Mouse (Mus musculus) right cerebral cortex, postnatal 4 days (tissue): ENCODE data around the gene Chsy1.

Source experiments
- DNase-seq: peaks from one replicate; pipeline ENCODE4 v3.0.0-alpha.2; 2022

The Chsy1 gene

GRCm38 (mm10) chr7:66108961-66109854 lies at the start of gene Chsy1:
Chsy1 (plus strand) TSS chr7:66109515.
- DNase-seq = peak; percentile 90

DNA sequence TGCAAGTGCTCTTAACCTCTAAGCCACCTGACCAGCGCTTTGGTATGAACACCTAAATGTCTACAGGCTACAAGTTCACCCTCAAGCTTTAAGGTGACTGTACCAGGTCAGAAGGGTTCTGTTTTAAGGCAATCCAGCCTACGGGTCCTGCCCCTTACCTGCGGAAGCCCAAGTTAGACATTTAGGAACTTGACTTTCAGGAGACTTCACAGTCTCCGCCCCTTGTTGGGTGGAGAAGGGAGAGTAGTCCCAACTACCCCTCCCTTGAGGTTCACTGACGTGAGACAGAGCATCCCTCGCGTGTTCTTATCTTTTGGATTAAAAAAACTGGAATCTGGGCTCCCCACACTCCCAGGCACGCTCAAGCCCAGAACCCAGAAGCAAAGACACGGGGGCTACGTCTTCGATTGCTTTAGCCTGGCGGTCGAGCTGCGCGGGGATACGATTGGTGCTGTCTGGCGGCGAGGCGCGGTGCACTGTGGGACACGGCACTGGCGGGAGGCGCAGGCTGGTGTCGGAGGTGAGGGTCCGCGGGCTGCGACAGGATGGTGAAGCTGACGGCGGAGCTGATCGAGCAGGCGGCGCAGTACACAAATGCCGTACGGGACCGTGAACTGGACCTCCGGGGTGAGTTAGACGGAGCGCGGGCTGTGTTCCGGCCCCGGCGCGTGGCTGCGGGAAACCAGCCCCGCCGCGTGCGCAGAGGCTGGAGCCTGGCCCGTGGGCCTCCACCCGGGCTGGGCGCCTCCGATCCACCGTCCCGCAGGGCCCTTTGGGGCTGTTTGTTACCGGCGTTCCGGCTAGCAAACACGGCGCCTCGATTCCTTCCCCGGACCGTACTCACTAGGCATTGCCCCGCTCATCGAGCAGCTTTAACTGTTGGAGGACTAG lies 49.0 kb upstream of the Chsy1 start:
- peak; percentile 86 for DNase-seq

GRCm38 (mm10) chr7:66061057-66061456 lies 48.3 kb upstream of the Chsy1 start:
- no peak for DNase-seq

DNA sequence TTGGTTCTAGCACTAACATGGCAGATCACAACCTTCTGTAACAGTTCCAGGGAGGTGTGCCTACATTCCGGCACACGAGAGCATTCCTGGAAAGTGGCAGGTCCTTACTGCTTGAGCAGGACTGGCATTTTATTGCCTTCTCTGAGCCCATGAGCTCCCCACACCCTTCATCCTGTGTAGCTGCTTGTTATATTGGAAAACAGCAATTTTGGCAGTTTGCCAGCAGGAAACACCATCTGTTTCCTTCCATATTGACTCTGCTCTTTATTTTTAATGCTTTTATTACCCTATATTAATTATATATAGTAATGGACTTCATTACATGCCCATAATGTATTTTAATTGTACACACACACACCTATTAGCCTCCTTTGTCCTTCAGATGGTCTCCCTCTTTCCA lies 32.9 kb upstream of the Chsy1 start:
- no peak for DNase-seq

GRCm38 (mm10) chr7:66079364-66080230 lies 29.7 kb upstream of the Chsy1 start, which contains the start of gene Selenos:
Selenos (plus strand) TSS chr7:66079649.
- peak; percentile 90 for DNase-seq

DNA sequence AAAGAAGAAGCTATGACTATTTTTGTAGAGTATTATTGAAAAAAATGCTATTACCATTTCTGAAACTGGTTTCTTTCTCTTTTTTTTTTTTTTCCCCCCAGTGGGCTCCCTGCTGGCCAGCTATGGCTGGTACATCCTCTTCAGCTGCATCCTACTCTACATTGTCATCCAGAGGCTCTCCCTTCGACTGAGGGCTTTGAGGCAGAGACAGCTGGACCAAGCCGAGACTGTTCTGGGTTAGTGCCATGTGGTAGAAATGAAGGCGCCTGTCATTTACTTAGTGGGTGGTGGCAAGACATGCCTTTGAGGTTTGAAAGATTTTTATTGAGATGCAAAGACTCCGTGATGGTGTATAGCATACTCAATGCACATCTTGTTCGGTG lies 29.1 kb upstream of the Chsy1 start:
- DNase-seq = no peak

DNA sequence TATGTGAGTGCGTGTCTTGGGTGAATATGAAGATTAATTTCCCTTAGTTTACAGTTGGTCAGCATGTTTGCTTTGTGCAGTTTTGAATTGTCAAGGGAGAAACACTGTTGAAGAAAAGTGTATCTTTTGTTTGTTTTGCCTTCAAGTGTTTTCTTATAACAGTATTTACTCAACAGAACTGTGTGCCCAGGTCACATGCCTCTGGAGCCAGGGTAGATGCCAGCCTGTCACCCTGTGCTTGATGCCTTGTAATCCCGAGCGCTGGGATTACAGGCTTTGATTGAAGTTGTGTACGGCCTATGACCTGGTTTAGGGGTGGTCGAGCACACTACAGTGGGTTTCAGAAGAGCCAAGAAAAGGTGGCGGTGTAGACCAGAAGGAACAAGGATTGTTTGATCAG lies 25.6 kb upstream of the Chsy1 start:
- no peak for DNase-seq

DNA sequence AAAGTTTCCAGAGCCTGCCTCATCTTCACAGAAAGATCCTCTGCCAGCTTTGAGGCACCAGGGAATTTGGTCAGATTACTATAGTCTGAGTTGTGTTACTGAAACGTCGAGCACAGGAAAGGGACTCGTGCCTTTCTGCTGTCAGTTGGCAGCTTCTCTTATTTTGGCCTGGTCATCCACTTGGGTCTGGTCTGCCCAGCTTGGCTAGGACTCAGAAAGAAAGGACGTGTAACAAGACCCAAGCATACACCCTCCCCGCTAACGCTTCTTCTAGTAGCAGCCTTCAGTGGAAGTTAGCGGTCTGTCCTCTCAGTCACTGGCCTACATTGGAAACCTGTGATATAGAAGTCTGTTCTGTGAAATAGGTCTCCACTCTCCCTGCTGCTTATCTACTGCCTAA lies 24.8 kb upstream of the Chsy1 start:
- DNase-seq = no peak

GRCm38 (mm10) chr7:66087652-66088051 lies 21.7 kb upstream of the Chsy1 start:
- DNase-seq = no peak

GRCm38 (mm10) chr7:66088077-66088476 lies 21.2 kb upstream of the Chsy1 start:
- DNase-seq = no peak

- no peak for DNase-seq
Observed at GRCm38 (mm10) chr7:66090676-66091190, 18.6 kb upstream of the Chsy1 start.

- DNase-seq = no peak
Observed at GRCm38 (mm10) chr7:66091553-66091952, 17.8 kb upstream of the Chsy1 start.

DNA sequence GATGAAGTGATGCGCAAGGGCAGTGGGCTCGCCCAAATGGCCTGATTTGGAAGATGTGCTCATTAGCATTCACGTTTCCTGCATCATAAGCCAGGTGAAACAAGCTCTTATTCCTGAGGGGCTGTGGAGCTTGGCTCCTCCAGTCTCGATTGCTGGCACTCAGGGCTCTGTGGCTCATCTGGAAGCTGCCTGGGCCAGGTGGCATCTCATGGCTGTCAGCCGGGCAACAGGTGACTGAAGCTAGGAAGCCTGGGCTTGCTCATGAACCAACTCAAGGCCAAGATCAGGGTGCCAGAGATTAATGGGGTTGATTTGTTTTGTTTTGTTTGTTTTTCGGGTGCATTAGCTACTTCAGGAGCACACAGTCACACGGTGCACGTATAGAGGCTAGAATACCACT lies 16.7 kb upstream of the Chsy1 start:
- no peak for DNase-seq

- no peak for DNase-seq
Observed at GRCm38 (mm10) chr7:66094141-66094540, 15.2 kb upstream of the Chsy1 start.

- DNase-seq = no peak
Observed at GRCm38 (mm10) chr7:66098803-66099202, 10.5 kb upstream of the Chsy1 start.

DNA sequence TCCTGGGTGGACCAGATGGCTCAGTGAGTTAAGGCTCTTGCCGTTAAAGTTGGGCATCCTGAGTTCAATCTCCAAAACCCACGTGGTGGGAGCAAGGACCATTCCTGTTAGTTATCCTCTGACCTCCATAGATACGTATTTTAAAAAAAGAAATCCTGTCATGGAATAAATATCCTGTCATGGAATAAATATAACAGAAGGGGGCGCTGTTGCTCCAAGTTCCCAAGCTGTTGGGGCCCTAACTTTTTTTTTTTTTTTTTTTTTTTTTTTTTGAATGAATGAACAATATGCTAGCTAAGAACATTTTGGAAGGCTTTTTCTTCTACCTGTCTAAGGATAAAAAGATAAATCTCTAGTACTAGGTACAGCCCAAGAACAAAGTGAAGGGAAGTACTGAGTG lies 7.4 kb upstream of the Chsy1 start:
- no peak for DNase-seq

DNA sequence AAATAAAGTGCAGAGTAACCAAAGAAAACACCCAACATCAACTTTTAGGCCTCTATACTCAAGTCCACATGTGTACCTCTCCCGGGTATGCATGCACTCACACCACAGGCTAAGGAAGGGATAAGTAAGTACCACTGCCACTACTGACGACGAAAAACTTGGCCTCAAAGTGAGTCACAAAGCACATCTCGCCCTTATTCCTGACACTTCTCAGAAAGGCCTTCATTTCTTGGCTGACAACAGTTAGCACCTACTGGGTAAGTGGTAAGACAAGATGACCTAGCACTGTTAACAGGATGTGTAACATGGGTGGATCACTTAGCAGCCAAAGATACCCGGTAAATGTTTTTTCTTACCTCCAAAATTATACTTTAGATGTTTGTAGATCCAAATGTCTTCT lies 4.8 kb upstream of the Chsy1 start:
- DNase-seq = no peak

GRCm38 (mm10) chr7:66105771-66106170 lies 3.5 kb upstream of the Chsy1 start:
- no peak for DNase-seq

DNA sequence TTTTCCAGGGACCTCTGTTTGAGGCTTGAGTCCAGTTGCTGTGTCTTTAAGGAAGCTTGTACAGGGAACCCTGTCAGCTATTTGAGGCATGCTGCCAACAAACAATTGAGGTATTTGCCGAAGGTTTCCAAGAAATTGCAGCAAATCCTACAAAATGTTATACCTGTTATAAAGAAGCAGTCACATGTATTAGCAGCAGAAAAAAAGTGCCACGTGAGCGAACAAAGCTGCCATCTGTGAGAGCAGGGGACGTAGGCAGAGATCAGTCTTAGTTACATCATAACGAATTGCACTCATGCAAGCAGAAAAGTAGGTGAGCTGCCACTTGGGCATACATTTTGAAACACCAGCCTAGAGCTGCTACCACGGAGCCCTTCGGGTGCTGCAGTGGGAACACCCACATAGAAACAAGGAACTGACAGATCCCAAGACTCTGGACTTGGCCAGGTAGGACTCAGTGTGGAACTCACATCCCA lies 2.7 kb upstream of the Chsy1 start:
- no peak for DNase-seq

DNA sequence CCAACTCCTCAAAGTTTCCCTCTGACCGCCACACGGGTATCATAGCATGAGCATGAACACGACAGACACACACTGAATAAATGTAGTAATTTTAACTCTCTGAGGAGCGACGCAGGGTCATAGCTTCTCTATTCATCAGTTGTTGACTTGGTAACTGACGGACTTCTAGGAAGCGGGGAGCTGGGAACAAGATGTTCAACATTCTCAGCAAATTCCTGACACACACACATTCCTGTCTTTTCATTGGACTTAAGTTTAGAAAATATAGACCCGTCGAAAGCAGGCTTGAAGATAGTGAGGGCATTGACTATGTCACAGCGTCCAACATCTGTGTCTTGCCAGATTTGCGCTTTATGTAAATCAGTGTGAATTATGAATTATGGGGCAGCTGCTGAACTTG lies 2.1 kb upstream of the Chsy1 start:
- DNase-seq = no peak

GRCm38 (mm10) chr7:66107930-66108329 lies 1.4 kb upstream of the Chsy1 start:
- DNase-seq = no peak

- DNase-seq = peak; percentile 42
Observed at GRCm38 (mm10) chr7:66109855-66110635, 730 bp downstream of the Chsy1 start.
